Mouse (Mus musculus) kidney, embryonic 15.5 days (tissue): ENCODE measurements around the gene Sestd1. TPM values are rescaled to one million over a fixed set of nuclear protein-coding genes. Genes with fewer than 3 reads are reported as not detected.

ENCODE experiments used
- ATAC-seq: fragments of 200-750 bp; cut with Nextera tagmentation; replicated peaks from 2 replicates; pipeline ENCODE4 v1.8.0; 2017; ENCODE audit warnings: moderate TSS enrichment; ENCODE audit not compliant: low FRiP score
- H3K27ac ChIP-seq: fragments of 300-500 bp; sonication (generic); 2 replicates; pipeline ENCODE4 v1.5.1; 2015; ENCODE audit warnings: mild to moderate bottlenecking, inconsistent platforms
- H3K27me3 ChIP-seq: fragments of 300-500 bp; sonication (generic); 2 replicates; pipeline ENCODE4 v1.6.1; 2015; ENCODE audit warnings: inconsistent platforms
- H3K36me3 ChIP-seq: fragments of 300-500 bp; sonication (generic); 2 replicates; pipeline ENCODE4 v1.6.1; 2015; ENCODE audit warnings: inconsistent platforms
- H3K4me1 ChIP-seq: fragments of 300-500 bp; sonication (generic); 2 replicates; pipeline ENCODE4 v1.6.1; 2015; ENCODE audit warnings: inconsistent platforms
- H3K4me2 ChIP-seq: fragments of 300-500 bp; sonication (generic); 2 replicates; pipeline ENCODE4 v1.6.1; 2015; ENCODE audit warnings: moderate library complexity, mild to moderate bottlenecking, inconsistent platforms
- H3K4me3 ChIP-seq: fragments of 300-500 bp; sonication (generic); replicated peaks from 2 replicates; pipeline ENCODE4 v1.5.1; 2015; ENCODE audit warnings: mild to moderate bottlenecking, inconsistent platforms
- H3K9ac ChIP-seq: fragments of 300-500 bp; sonication (generic); 2 replicates; pipeline ENCODE4 v1.6.1; 2015; ENCODE audit warnings: mild to moderate bottlenecking, inconsistent platforms
- H3K9me3 ChIP-seq: fragments of 300-500 bp; sonication (generic); replicated peaks from 2 replicates; pipeline ENCODE4 v1.6.1; 2016; ENCODE audit warnings: inconsistent platforms
- WGBS: fragments of 180-500 bp; shearing (Covaris S2); methylation state at CpG from one replicate; pipeline ENCODE4 v1.1.7; 2015; ENCODE audit warnings: mixed read lengths; 5-methylcytosine and 5-hydroxymethylcytosine counted together
- polyA plus RNA-seq: library from polyadenylated mRNA; unstranded; fragments of >200 nt; fragmentation: Nextera tagmentation; extraction: Ambion mirVana; gene quantifications from 2 replicates; pipeline ENCODE4 v1.2.1, GENCODE M21; 2015

The Sestd1 gene
- polyA plus RNA-seq, 1 experiment from 2014 or later, result 26.6 TPM

- peak overlapping the region; percentile 62 for H3K9ac ChIP-seq
- H3K4me3 ChIP-seq, result peak overlapping the region; percentile 52
- H3K9me3 ChIP-seq, result no peaks in the 10 kb centered on the region
- 2% methylated on average over 19 of the region's 21 CpGs for WGBS
- ATAC-seq, result peak; percentile 74
- peak overlapping the region; percentile 86 for H3K4me2 ChIP-seq
- H3K27me3 ChIP-seq, result no peaks in the 10 kb centered on the region
- peaks cover 30% of the 10 kb centered on the region for H3K4me1 ChIP-seq
- H3K36me3 ChIP-seq, result no peaks in the 10 kb centered on the region
- peak overlapping the region; percentile 86 for H3K27ac ChIP-seq
Measured at GRCm38 (mm10) chr2:77169916-77170632, 110.3 kb downstream of the Sestd1 start.

GRCm38 (mm10) chr2:77169218-77169617, 111.2 kb downstream of the Sestd1 start:
- H3K27ac ChIP-seq, result peak overlapping the region; percentile 86
- H3K36me3 ChIP-seq, result no peaks in the 10 kb centered on the region
- no peaks in the 10 kb centered on the region for H3K27me3 ChIP-seq
- ATAC-seq, result no peak
- H3K4me1 ChIP-seq, result peaks cover 30% of the 10 kb centered on the region
- H3K9me3 ChIP-seq, result no peaks in the 10 kb centered on the region
- WGBS, result 77% methylated on average over 4 of the region's 4 CpGs
- H3K4me3 ChIP-seq, result peak overlapping the region; percentile 52
- peak overlapping the region; percentile 86 for H3K4me2 ChIP-seq
- H3K9ac ChIP-seq, result no peak overlapping the region

GRCm38 (mm10) chr2:77168781-77169180, 111.6 kb downstream of the Sestd1 start:
- ATAC-seq, result no peak
- Histone ChIP-seq H3K27me3 (no peaks in the 10 kb centered on the region), H3K27ac (no peak overlapping the region), H3K36me3 (no peaks in the 10 kb centered on the region), H3K4me1 (peaks cover 25% of the 10 kb centered on the region), H3K9ac (no peak overlapping the region), H3K4me3 (no peak overlapping the region), H3K9me3 (no peaks in the 10 kb centered on the region), H3K4me2 (no peak overlapping the region)
- WGBS, result 94% methylated on average over 7 of the region's 7 CpGs

GRCm38 (mm10) chr2:77168081-77168685, 112.2 kb downstream of the Sestd1 start:
- Histone ChIP-seq H3K4me3 (no peak overlapping the region), H3K27ac (no peak overlapping the region), H3K36me3 (no peaks in the 10 kb centered on the region), H3K4me1 (peaks cover 21% of the 10 kb centered on the region), H3K4me2 (no peak overlapping the region), H3K9me3 (no peaks in the 10 kb centered on the region), H3K27me3 (no peaks in the 10 kb centered on the region), H3K9ac (no peak overlapping the region)
- WGBS, result 83% methylated on average over 13 of the region's 13 CpGs
- no peak for ATAC-seq

- Histone ChIP-seq H3K27me3 (no peaks in the 10 kb centered on the region), H3K27ac (no peak overlapping the region), H3K4me2 (no peak overlapping the region), H3K9ac (no peak overlapping the region), H3K36me3 (no peaks in the 10 kb centered on the region), H3K9me3 (no peaks in the 10 kb centered on the region), H3K4me1 (peaks cover 10% of the 10 kb centered on the region), H3K4me3 (no peak overlapping the region)
- ATAC-seq, result no peak
- WGBS, result 81% methylated on average over 4 of the region's 4 CpGs
Measured at GRCm38 (mm10) chr2:77166366-77166765, 114.0 kb downstream of the Sestd1 start.

- Histone ChIP-seq H3K27ac (no peak overlapping the region), H3K4me2 (no peak overlapping the region), H3K36me3 (no peaks in the 10 kb centered on the region), H3K9me3 (no peaks in the 10 kb centered on the region), H3K9ac (no peak overlapping the region), H3K4me3 (no peak overlapping the region), H3K27me3 (no peaks in the 10 kb centered on the region), H3K4me1 (no peaks in the 10 kb centered on the region)
- no peak for ATAC-seq
- WGBS, result 92% methylated on average over 3 of the region's 3 CpGs
Measured at GRCm38 (mm10) chr2:77164662-77165061, 115.7 kb downstream of the Sestd1 start.

- H3K4me1 ChIP-seq, result no peaks in the 10 kb centered on the region
- no peaks in the 10 kb centered on the region for H3K9me3 ChIP-seq
- no peak overlapping the region for H3K4me2 ChIP-seq
- no peak overlapping the region for H3K4me3 ChIP-seq
- H3K27ac ChIP-seq, result no peak overlapping the region
- WGBS, result 79% methylated on average over 3 of the region's 3 CpGs
- H3K36me3 ChIP-seq, result no peaks in the 10 kb centered on the region
- no peaks in the 10 kb centered on the region for H3K27me3 ChIP-seq
- no peak overlapping the region for H3K9ac ChIP-seq
- ATAC-seq, result 0 out of 2 replicates have a peak, but pooled peaks have one; percentile 49
Measured at GRCm38 (mm10) chr2:77163381-77163780, 117.0 kb downstream of the Sestd1 start.

GRCm38 (mm10) chr2:77162135-77162534, 118.3 kb downstream of the Sestd1 start:
- no peaks in the 10 kb centered on the region for H3K4me1 ChIP-seq
- no peak overlapping the region for H3K4me3 ChIP-seq
- H3K4me2 ChIP-seq, result no peak overlapping the region
- 88% methylated on average over 3 of the region's 3 CpGs for WGBS
- H3K27me3 ChIP-seq, result no peaks in the 10 kb centered on the region
- H3K27ac ChIP-seq, result no peak overlapping the region
- H3K9me3 ChIP-seq, result no peaks in the 10 kb centered on the region
- no peak overlapping the region for H3K9ac ChIP-seq
- H3K36me3 ChIP-seq, result no peaks in the 10 kb centered on the region
- ATAC-seq, result no peak

- no peak overlapping the region for H3K4me2 ChIP-seq
- no peaks in the 10 kb centered on the region for H3K27me3 ChIP-seq
- H3K4me1 ChIP-seq, result 0 out of 2 replicates have a peak, but pooled peaks cover 2% of the 10 kb centered on the region
- 94% methylated on average over 4 of the region's 4 CpGs for WGBS
- no peak overlapping the region for H3K27ac ChIP-seq
- H3K9me3 ChIP-seq, result no peaks in the 10 kb centered on the region
- no peaks in the 10 kb centered on the region for H3K36me3 ChIP-seq
- ATAC-seq, result no peak
- H3K4me3 ChIP-seq, result no peak overlapping the region
- no peak overlapping the region for H3K9ac ChIP-seq
Measured at GRCm38 (mm10) chr2:77157546-77157945, 122.8 kb downstream of the Sestd1 start.

GRCm38 (mm10) chr2:77154080-77154479, 126.3 kb downstream of the Sestd1 start:
- ATAC-seq, result no peak
- 0 out of 2 replicates have a peak, but pooled peaks cover 2% of the 10 kb centered on the region for H3K4me1 ChIP-seq
- no peak overlapping the region for H3K4me2 ChIP-seq
- 66% methylated on average over 4 of the region's 4 CpGs for WGBS
- no peaks in the 10 kb centered on the region for H3K27me3 ChIP-seq
- H3K9ac ChIP-seq, result no peak overlapping the region
- H3K27ac ChIP-seq, result no peak overlapping the region
- H3K36me3 ChIP-seq, result no peaks in the 10 kb centered on the region
- no peaks in the 10 kb centered on the region for H3K9me3 ChIP-seq
- H3K4me3 ChIP-seq, result no peak overlapping the region

GRCm38 (mm10) chr2:77151255-77151654, 129.1 kb downstream of the Sestd1 start:
- Histone ChIP-seq H3K4me1 (0 out of 2 replicates have a peak, but pooled peaks cover 2% of the 10 kb centered on the region), H3K9ac (no peak overlapping the region), H3K9me3 (no peaks in the 10 kb centered on the region), H3K4me2 (no peak overlapping the region), H3K36me3 (no peaks in the 10 kb centered on the region), H3K4me3 (no peak overlapping the region), H3K27me3 (no peaks in the 10 kb centered on the region), H3K27ac (no peak overlapping the region)
- 94% methylated on average over 8 of the region's 8 CpGs for WGBS
- no peak for ATAC-seq

- Histone ChIP-seq H3K27ac (no peak overlapping the region), H3K4me3 (no peak overlapping the region), H3K36me3 (no peaks in the 10 kb centered on the region), H3K4me1 (peaks cover 4% of the 10 kb centered on the region; the same call in 1 of the 2 replicates), H3K4me2 (no peak overlapping the region), H3K9me3 (no peaks in the 10 kb centered on the region), H3K9ac (no peak overlapping the region), H3K27me3 (no peaks in the 10 kb centered on the region)
- 48% methylated on average over 2 of the region's 2 CpGs for WGBS
- no peak for ATAC-seq
Measured at GRCm38 (mm10) chr2:77149576-77149975, 130.8 kb downstream of the Sestd1 start.
